Mouse (Mus musculus): Measurements from ENCODE around the gene Nt5c3b. TPM values are rescaled to one million over a fixed set of nuclear protein-coding genes. Genes with fewer than 3 reads are reported as not detected.
A peak's percentile ranks its signal among the peaks of the same experiment; 100 is the strongest.

The Nt5c3b gene
- polyA plus RNA-seq, 1 experiment from 2014 or later = 120 TPM

DNA sequence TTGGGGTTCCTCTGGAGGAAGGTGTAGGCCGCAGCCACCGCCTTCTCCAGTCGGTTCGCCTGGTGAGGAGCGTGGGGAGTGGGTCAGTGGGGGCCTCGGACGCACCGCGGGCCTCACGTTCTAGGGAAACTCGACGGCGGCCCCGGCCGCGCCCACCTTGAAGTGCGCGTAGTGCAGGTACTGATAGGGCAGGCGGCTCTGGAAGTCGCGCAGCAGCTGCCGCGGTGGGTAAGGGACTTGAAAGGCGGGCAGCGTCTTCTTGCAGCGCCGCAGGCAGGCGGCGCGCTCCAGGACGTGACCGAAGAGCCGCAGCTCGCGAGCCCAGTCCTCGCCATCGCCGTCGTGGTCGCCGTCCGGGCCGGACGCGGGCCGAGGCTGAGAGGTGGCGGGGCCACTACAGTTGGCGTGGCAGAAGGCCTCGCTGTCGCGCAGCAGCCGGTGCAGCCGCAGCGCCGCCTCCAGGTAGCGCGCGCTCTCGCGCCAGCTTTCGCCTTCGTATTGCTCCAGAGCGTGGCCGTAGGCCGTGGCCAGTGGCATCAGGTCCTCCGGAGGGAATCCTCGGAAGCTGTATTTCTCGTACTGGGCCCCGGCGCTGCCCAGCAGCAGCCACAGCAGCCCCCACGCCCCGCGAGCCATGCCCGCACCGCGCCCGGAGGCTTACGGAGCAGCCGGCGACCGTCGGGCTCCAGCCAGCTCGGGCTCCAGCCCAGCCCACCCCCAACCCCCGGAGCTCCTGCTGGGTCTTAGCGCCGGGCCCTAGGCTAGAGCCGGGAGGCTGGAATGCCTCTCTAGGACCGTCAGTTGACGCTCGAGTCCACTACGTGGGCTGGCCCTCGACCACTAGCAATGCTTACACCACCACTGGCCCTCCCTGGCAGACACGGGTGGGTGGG is 27.3 kb downstream of the Nt5c3b start, which contains the start of gene P3h4:
P3h4 (minus strand) TSS at position 816 of the 893 bp plus-strand sequence.
- no peaks in the 10 kb centered on the region for H3K36me3 ChIP-seq (ENCODE audit: control insufficient read depth, insufficient read depth)
- no peaks in the 10 kb centered on the region for H3K9me3 ChIP-seq (ENCODE audit: control insufficient read depth, low read length)
- peak within 1 kb of the TSS; percentile 70 for H3K4me3 ChIP-seq (replicated peaks; ENCODE audit: low read length)
- H3K9ac ChIP-seq (replicated peaks; ENCODE audit: low read depth, low read length) = peak within 1 kb of the TSS; percentile 72
- H3K27ac ChIP-seq (ENCODE audit: low read length) = peak within 1 kb of the TSS; percentile 61; the same call in 1 of the 2 replicates
- H3K4me2 ChIP-seq (ENCODE audit: low read length) = peak within 1 kb of the TSS; percentile 73
- peak; percentile 93 for ATAC-seq
- WGBS = 2% methylated on average over 92 of the region's 93 CpGs
- H3K27me3 ChIP-seq (replicated peaks; ENCODE audit: control insufficient read depth, insufficient read depth, low read length) = peaks cover 11% of the 10 kb centered on the region
- peaks cover 21% of the 10 kb centered on the region for H3K4me1 ChIP-seq (replicated peaks; ENCODE audit: control insufficient read depth, insufficient read depth, low read length)

DNA sequence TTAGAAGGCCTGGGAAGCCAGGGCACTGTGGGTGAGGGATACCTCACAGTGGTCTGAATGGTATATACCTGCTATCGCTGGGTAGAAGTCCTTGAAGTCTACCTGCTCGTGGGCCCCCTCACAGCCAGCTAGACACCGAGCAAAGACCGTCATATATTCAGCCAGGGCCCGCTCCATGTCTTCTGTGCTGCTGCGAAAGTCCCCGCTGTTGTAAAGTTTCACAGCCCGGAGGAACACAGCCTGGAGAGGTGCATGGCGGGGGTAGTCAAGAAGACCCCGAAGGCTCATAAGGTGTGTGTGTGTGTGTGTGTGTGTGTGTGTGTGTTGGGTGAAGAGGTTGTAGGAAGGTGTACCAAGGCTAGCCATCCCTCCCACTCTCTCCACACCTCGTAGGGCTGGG is 28.1 kb downstream of the Nt5c3b start:
- H3K9ac ChIP-seq (replicated peaks; ENCODE audit: low read depth, low read length) = peak overlapping the region; percentile 72

DNA sequence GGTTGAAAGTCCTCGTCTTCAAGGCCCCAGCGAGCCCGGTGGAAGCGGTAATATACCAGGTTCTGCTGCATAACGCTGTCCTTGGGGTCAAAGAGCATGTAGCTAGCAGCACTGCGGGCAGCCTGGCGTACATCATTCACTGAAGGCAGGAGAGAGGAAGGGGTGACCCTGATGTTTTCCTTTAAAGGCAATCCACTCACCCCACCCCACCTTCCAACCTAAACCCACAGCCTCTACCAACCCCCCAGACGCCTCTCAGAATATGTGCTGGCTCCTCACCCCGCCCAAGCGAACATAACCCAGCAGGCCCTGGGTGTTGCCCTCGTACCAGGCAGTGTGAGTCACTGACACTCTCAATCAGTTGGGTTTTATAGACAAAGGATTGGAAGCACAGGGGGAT is 29.9 kb downstream of the Nt5c3b start:
- H3K27ac ChIP-seq (ENCODE audit: low read length) = no peak overlapping the region
- peaks cover 11% of the 10 kb centered on the region for H3K27me3 ChIP-seq (replicated peaks; ENCODE audit: control insufficient read depth, insufficient read depth, low read length)
- no peak overlapping the region for H3K9ac ChIP-seq (replicated peaks; ENCODE audit: low read depth, low read length)
- 88% methylated on average over 11 of the region's 11 CpGs for WGBS
- no peak overlapping the region for H3K4me2 ChIP-seq (ENCODE audit: low read length)
- no peaks in the 10 kb centered on the region for H3K36me3 ChIP-seq (ENCODE audit: control insufficient read depth, insufficient read depth)
- ATAC-seq = no peak
- peaks cover 21% of the 10 kb centered on the region for H3K4me1 ChIP-seq (replicated peaks; ENCODE audit: control insufficient read depth, insufficient read depth, low read length)
- no peak overlapping the region for H3K4me3 ChIP-seq (replicated peaks; ENCODE audit: low read length)
- no peaks in the 10 kb centered on the region for H3K9me3 ChIP-seq (ENCODE audit: control insufficient read depth, low read length)

More for the DNA sequence above, 28.1 kb downstream of the Nt5c3b start:
- ATAC-seq = no peak
- Histone ChIP-seq H3K9me3 (ENCODE audit: control insufficient read depth, low read length) (no peaks in the 10 kb centered on the region), H3K27me3 (replicated peaks; ENCODE audit: control insufficient read depth, insufficient read depth, low read length) (peaks cover 11% of the 10 kb centered on the region), H3K4me2 (ENCODE audit: low read length) (peak overlapping the region; percentile 73), H3K36me3 (ENCODE audit: control insufficient read depth, insufficient read depth) (no peaks in the 10 kb centered on the region), H3K4me3 (replicated peaks; ENCODE audit: low read length) (peak overlapping the region; percentile 70), H3K4me1 (replicated peaks; ENCODE audit: control insufficient read depth, insufficient read depth, low read length) (peaks cover 21% of the 10 kb centered on the region), H3K27ac (ENCODE audit: low read length) (no peak overlapping the region)
- WGBS = 78% methylated on average over 11 of the region's 11 CpGs

DNA sequence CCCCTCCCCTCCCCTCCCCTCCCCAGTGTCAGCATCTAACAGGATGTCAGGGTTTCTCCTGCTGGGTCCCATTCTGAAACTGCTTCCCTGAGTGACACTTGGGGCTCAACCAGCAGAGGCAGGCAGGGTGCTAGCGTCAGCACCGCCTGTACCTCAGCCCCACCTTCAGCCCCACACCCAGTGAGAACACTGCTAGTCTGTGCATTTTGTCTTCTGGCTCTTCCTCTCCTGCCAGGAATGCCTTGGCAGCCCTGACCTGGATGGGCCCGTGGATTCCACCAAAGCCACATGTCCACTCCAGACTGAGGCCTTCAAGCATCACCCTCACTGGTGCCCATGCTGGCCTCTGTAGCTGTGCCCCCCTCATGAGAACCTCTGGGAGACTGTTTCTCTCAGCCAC is 31.9 kb downstream of the Nt5c3b start:
- no peaks in the 10 kb centered on the region for H3K9me3 ChIP-seq (ENCODE audit: control insufficient read depth, low read length)
- no peaks in the 10 kb centered on the region for H3K27me3 ChIP-seq (replicated peaks; ENCODE audit: control insufficient read depth, insufficient read depth, low read length)
- ATAC-seq = no peak
- no peak overlapping the region for H3K27ac ChIP-seq (ENCODE audit: low read length)
- H3K4me3 ChIP-seq (replicated peaks; ENCODE audit: low read length) = no peak overlapping the region
- H3K36me3 ChIP-seq (ENCODE audit: control insufficient read depth, insufficient read depth) = no peaks in the 10 kb centered on the region
- no peak overlapping the region for H3K9ac ChIP-seq (replicated peaks; ENCODE audit: low read depth, low read length)
- H3K4me1 ChIP-seq (replicated peaks; ENCODE audit: control insufficient read depth, insufficient read depth, low read length) = peaks cover 14% of the 10 kb centered on the region
- WGBS = 82% methylated on average over 3 of the region's 3 CpGs
- H3K4me2 ChIP-seq (ENCODE audit: low read length) = no peak overlapping the region

DNA sequence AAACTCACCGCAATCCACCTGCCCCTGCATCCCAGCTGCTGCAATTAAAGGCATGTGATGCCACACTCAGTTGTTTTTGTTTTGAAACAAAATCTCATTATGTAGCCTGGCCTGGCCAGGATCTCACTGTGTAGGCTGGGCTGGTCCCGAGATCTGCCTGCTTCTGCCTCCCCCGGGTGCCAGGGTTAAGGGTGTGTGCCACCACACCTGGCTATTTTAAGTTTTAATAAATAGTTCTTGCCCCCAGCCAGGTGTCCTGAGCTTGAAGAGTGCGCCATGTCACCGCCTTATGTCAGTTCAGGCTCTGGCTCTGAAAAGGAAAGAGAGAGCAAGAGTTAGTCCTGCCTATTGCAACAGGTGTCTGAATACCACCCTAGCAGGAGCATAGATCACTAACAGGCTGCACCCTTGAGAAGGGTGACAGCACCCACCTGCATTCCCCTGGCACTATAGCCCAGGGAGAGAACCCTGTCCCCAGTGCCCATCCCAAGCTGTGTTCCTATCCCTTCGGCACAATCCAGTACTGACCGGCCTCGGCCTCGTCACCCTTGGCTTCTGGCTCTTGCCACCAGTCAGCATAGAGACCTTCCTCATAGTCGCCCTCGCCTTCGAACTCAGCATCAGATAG is 32.7 kb downstream of the Nt5c3b start:
- no peak overlapping the region for H3K27ac ChIP-seq (ENCODE audit: low read length)
- whole genome bisulfite sequencing = 92% methylated on average over 12 of the region's 12 CpGs
- H3K4me3 ChIP-seq (replicated peaks; ENCODE audit: low read length) = no peak overlapping the region
- peaks cover 9% of the 10 kb centered on the region; the same call in 1 of the 2 replicates for H3K4me1 ChIP-seq (replicated peaks; ENCODE audit: control insufficient read depth, insufficient read depth, low read length)
- H3K9me3 ChIP-seq (ENCODE audit: control insufficient read depth, low read length) = no peaks in the 10 kb centered on the region
- H3K4me2 ChIP-seq (ENCODE audit: low read length) = no peak overlapping the region
- ATAC-seq = no peak
- H3K9ac ChIP-seq (replicated peaks; ENCODE audit: low read depth, low read length) = no peak overlapping the region
- H3K36me3 ChIP-seq (ENCODE audit: control insufficient read depth, insufficient read depth) = no peaks in the 10 kb centered on the region
- no peaks in the 10 kb centered on the region for H3K27me3 ChIP-seq (replicated peaks; ENCODE audit: control insufficient read depth, insufficient read depth, low read length)

DNA sequence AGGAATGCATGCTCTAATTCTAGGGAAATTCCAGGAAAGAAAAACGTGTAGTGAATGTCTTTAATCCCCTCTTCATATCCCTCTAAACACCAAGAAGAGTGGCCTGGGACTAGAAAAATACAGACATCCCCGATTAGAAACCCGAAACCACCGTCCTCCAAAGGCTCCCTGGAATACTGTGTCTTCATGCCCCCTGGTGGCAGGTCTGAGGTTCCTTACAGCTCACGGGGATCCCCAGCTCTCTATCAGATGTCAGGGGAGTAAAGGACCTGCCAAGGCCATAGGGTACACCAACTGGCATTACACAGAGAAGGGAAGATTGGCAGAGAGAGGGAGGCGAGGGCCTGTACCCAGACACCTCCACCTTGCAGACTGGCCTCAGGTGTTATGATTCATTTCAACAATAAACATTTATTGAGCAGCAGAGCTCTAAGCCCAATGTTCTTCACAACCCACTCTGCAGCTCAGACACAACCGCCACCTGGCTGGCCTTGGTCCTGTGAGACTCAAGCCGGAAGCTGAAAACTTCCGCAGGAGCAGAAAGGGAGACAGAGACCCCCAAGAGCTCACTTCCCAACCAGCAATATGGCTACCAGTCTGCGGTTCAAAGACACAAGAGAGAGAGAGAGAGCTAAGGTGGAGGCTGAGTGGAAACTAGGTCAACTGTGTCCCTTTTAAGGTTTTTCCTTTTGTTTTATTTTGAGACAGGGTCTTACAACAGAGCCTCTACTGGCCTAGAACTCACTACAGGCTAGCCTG is 33.4 kb downstream of the Nt5c3b start:
- peaks cover 5% of the 10 kb centered on the region; the same call in 1 of the 2 replicates for H3K4me1 ChIP-seq (replicated peaks; ENCODE audit: control insufficient read depth, insufficient read depth, low read length)
- no peak overlapping the region for H3K4me3 ChIP-seq (replicated peaks; ENCODE audit: low read length)
- ATAC-seq = 0 out of 2 replicates have a peak, but pooled peaks have one; percentile 36
- WGBS = 39% methylated on average over 10 of the region's 10 CpGs
- no peak overlapping the region for H3K9ac ChIP-seq (replicated peaks; ENCODE audit: low read depth, low read length)
- no peaks in the 10 kb centered on the region for H3K36me3 ChIP-seq (ENCODE audit: control insufficient read depth, insufficient read depth)
- no peak overlapping the region for H3K4me2 ChIP-seq (ENCODE audit: low read length)
- no peak overlapping the region for H3K27ac ChIP-seq (ENCODE audit: low read length)
- no peaks in the 10 kb centered on the region for H3K27me3 ChIP-seq (replicated peaks; ENCODE audit: control insufficient read depth, insufficient read depth, low read length)
- no peaks in the 10 kb centered on the region for H3K9me3 ChIP-seq (ENCODE audit: control insufficient read depth, low read length)

DNA sequence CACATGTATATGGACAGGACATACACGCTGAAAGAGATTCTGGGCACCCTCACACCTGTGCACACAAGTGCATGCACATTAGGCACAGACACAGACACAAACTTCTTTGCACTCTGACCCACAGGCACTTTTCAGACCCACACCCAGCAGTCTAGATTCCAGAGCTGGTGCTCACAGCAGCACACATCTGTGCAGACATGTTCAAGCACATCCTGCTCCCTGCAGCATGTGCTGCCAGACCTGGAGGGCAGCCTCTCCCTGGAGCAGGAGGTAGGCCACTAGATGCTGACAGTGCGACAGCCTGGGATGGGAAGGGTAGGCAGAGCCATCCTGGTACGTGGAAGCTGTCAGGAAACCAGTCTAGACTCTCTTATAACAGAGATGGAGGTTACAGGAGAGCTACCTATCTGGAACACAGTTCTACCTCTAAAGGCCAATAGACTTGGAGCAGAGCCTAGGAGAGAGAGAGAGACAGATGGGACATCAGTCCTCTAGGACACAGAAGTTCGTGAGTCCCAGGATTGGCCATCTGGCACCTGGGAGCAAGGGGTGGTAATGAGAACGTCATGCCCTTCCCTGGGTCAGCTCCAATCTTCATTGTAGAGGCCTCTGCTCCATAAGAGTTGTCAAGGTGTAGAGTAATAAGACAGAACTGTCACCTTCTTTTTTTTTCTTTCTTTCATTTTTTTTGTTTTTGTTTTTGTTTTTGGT is 34.5 kb downstream of the Nt5c3b start:
- H3K4me3 ChIP-seq (replicated peaks; ENCODE audit: low read length) = no peak overlapping the region
- no peak for ATAC-seq
- peaks cover 4% of the 10 kb centered on the region for H3K4me1 ChIP-seq (replicated peaks; ENCODE audit: control insufficient read depth, insufficient read depth, low read length)
- no peaks in the 10 kb centered on the region for H3K36me3 ChIP-seq (ENCODE audit: control insufficient read depth, insufficient read depth)
- no peaks in the 10 kb centered on the region for H3K9me3 ChIP-seq (ENCODE audit: control insufficient read depth, low read length)
- H3K9ac ChIP-seq (replicated peaks; ENCODE audit: low read depth, low read length) = no peak overlapping the region
- H3K4me2 ChIP-seq (ENCODE audit: low read length) = no peak overlapping the region
- WGBS = 76% methylated on average over 5 of the region's 5 CpGs
- H3K27ac ChIP-seq (ENCODE audit: low read length) = no peak overlapping the region
- H3K27me3 ChIP-seq (replicated peaks; ENCODE audit: control insufficient read depth, insufficient read depth, low read length) = no peaks in the 10 kb centered on the region

DNA sequence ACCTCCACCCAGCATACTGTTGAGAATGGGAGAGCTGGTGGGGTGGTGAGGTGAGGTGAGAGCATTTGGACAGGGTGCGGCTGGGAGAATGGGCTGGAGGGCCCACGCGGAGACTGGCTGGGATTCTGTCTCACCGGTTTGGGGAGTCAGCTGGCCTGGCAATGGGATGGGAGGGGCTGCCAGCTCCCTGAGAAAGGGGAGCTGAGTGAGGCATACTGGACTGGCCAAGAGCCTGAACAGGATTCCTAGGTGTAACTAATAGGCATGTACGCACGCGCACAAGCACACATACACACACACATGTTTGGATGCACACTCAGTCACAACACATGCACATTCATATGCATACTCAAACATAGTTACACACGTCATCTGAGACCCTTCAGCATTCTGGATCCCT is 35.3 kb downstream of the Nt5c3b start:
- no peak for ATAC-seq
- Histone ChIP-seq H3K4me2 (ENCODE audit: low read length) (no peak overlapping the region), H3K4me3 (replicated peaks; ENCODE audit: low read length) (no peak overlapping the region), H3K9me3 (ENCODE audit: control insufficient read depth, low read length) (no peaks in the 10 kb centered on the region), H3K27ac (ENCODE audit: low read length) (no peak overlapping the region), H3K27me3 (replicated peaks; ENCODE audit: control insufficient read depth, insufficient read depth, low read length) (peaks cover under 1% of the 10 kb centered on the region; the same call in 1 of the 2 replicates), H3K9ac (replicated peaks; ENCODE audit: low read depth, low read length) (no peak overlapping the region), H3K36me3 (ENCODE audit: control insufficient read depth, insufficient read depth) (no peaks in the 10 kb centered on the region), H3K4me1 (replicated peaks; ENCODE audit: control insufficient read depth, insufficient read depth, low read length) (peaks cover 5% of the 10 kb centered on the region)
- WGBS = 82% methylated on average over 8 of the region's 8 CpGs
